Mouse (Mus musculus): ENCODE measurements around the gene Gfra1.

The Gfra1 gene

DNA sequence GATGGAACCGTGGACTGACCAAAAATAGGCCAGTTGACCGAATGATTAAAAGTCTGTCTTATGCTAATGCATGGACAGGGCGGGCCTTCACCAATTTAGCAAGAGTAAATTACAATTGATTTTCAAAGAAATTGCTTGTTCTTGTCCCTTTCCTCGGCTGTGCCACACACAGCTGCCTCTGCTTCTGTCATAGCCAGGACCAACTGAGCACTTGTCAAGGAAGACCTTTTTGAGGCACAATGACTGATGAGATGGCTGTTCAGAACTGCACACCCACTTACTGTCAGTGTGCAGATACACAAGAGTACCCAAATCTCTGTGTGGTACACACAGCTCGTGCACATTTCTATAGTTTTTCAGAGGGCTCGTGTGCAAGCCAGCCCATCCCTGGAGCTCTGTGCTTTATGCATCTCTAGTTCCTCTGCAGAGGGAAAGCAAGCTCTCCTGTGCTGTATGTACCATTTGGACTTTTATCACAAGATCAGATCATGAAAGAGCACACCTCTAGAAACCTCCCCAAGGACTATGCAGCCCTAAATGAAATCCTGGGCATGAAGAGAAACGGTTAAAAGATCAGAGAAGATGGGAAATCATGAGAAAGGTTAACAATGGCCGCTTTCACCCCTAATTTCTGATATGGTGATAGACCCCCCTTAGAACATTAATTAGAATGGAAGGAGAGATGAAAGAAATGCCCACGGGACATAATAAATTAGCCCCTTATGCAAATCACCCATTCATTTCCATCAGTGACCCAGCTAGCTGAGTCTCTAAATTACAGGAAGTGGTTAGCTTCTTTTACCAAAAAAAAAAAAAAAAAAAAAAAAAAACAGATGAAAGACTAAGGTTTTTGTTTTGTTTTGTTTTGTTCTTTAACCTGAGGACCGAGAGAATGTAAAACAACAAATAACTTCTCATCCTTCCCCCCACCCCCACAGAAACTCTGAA lies 12.7 kb downstream of the Gfra1 start:
- DNase-seq (ENCODE audit: low read depth, low spot score) = no peak

GRCm38 (mm10) chr19:58441785-58442184 lies 13.9 kb downstream of the Gfra1 start:
- no peak for DNase-seq (ENCODE audit: low read depth, low spot score)

- DNase-seq (ENCODE audit: low read depth, low spot score) = no peak
These were observed 14.5 kb downstream of the Gfra1 start for GRCm38 (mm10) chr19:58441246-58441645.

DNA sequence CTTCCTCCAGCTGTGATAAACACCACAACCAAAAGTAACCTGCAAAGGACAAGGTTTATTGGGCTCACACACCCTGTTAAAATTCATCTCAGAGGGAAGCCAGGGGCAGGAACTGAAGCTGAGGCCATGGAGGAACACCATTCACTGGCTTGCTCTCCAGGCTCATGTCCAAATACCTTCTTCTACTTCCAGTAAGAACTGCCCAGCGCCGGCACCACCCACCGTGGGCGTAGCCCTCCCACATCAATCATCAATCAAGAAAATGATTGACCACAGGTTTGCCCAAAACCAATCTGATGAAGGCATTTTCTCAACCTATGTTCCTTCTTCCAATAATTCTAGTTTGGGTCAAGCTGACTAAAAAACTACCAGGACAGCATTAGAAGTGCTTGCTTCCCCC lies 16.9 kb downstream of the Gfra1 start:
- no peak for DNase-seq (ENCODE audit: low read depth, low spot score)

DNA sequence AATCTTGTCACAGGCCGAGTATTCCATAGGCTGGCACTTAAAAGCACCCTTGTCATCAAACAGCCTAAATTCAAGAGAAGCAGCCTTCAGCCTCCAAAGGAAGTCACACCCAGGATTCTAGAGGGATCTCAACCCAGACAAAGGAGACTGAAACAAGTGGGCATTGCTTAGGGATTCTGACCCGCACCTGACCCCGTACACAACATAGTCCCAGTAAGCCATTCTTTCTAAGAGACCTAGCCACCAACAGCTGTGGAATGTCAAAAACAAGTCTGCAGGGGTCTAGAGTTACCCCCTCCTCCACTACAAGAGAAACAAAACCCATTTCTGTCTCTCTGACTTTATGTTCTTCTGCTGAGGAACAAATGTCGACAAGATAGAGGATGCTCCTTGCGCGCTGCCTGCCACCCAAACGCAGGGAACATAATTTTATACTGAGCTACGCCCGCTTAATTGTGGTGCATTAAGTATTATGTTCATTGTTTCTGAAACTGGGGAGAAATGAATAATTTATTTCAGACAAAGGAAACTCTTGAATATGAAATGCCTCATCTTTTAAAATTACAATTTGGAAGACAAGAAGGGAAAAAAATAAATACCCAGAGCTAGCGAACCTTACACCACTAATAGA lies 18.2 kb downstream of the Gfra1 start:
- DNase-seq (ENCODE audit: low read depth, low spot score) = no peak

DNA sequence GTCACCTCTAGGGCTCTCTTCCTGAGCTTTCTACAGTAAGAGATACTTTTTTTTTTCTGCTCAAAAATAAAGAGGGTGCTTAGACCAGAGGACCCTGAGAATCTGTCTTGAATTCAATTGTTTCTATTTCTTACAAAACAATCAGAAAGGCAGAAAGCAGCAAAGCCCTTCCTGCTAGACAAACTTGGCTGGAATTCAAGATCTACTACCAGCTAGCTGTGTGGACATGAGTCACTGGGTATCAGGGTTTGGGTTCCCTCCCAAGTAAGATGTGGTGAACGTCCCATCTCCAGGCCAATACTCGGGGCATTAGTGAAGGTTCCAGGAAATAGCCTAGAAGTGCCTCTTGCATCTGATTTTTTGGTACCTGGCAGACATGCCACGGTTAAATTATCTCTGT lies 18.8 kb downstream of the Gfra1 start:
- DNase-seq (ENCODE audit: low read depth, low spot score) = no peak

GRCm38 (mm10) chr19:58435877-58436276 lies 19.8 kb downstream of the Gfra1 start:
- no peak for DNase-seq (ENCODE audit: low read depth, low spot score)

DNA sequence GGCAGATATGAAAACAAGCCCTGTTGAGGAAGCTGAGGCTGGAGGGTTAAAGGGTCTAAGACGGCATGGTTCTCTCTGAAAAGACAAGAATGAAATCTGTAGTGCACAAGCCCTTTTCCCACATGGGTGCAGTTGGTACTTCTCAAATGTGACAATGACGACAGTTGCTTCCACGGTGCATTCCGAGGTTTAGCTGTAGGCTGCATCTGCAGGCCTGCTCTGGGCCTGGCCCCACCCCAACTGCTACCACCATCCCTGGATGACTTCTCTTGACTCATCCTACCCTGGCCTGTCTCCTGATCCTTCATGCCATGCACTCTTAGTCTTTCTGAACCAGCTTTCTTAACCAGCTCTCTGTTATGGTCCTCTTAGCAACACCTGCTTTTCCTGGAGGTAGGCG lies 22.9 kb downstream of the Gfra1 start:
- no peak for DNase-seq (ENCODE audit: low read depth, low spot score)

GRCm38 (mm10) chr19:58428546-58428945 lies 27.2 kb downstream of the Gfra1 start:
- no peak for DNase-seq (ENCODE audit: low read depth, low spot score)

- DNase-seq (ENCODE audit: low read depth, low spot score) = no peak
These were observed 28.4 kb downstream of the Gfra1 start for GRCm38 (mm10) chr19:58427348-58427747.

GRCm38 (mm10) chr19:58424928-58425327 lies 30.8 kb downstream of the Gfra1 start:
- no peak for DNase-seq (ENCODE audit: low read depth, low spot score)

- DNase-seq (ENCODE audit: low read depth, low spot score) = no peak
These were observed 31.5 kb downstream of the Gfra1 start for GRCm38 (mm10) chr19:58424179-58424578.

DNA sequence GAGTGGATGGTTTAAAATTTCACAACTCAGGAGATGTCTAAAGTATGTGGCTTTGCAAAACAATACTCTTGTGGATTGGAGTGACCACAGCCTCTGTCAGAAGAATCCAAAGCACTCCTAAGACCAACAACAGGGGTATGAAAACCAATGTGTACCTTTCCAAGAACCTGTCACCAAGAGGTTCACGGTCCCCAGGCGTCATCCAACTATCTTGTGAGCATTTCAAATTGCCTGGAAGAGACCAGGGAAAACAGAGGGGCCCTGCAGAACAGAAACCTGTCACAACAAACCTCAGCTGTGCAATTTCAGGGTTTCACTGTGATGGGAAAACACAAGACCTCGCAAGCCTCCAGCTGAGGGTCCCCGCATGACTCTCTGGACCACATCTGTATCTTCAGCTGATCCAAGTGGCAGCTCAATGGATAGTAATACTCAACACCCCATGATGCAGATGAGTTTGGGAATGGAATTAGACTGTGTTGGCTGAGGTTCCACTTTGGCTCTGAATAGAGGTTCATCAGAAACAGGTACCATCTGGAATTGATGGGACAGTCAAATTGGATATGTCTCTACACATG lies 32.7 kb downstream of the Gfra1 start:
- DNase-seq (ENCODE audit: low read depth, low spot score) = no peak

- peak; percentile 66 for DNase-seq (ENCODE audit: low read depth, low spot score)
These were observed 36.0 kb downstream of the Gfra1 start for GRCm38 (mm10) chr19:58419685-58420084.

- no peak for DNase-seq (ENCODE audit: low read depth, low spot score)
These were observed 36.4 kb downstream of the Gfra1 start for GRCm38 (mm10) chr19:58419278-58419677.

DNA sequence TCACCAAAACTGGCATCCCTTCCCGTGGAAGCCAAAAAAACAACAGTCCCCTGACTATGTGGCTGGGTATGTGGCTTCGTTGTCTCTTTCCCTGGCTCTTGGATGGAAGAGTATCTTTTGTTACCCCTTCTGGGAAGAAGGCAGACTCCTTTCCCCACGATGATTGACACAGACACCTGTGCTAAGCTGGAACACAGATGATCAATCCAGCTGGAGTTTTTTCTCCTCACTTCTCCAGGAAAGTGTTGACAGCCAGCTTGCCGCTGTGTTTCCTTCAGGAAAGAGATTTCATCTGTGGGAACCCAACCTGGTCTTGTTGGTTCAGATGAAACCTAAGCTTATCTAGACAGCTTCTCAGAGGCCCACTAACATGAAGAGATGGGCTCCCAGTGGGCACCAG lies 40.5 kb downstream of the Gfra1 start:
- no peak for DNase-seq (ENCODE audit: low read depth, low spot score)

GRCm38 (mm10) chr19:58414733-58415132 lies 41.0 kb downstream of the Gfra1 start:
- DNase-seq (ENCODE audit: low read depth, low spot score) = no peak

DNA sequence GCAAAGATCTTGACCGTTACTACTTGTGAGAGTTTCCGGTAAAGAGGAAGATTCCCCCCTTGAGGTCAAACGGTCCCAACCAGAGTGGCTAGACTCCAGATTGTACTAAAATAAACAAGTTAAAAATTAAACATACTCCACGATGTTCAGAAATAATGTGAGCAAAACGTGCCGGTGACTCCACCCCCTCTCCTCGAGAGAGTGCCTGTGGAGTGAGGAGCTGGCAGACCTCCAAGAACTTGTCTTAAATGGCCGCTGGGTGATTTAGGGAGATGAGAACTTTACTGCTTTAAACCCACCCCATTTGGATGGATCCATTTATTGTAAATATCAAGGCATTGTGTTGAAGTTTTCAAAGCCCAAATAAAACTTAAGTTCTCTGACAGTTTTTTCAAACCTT lies 42.4 kb downstream of the Gfra1 start:
- peak; percentile 52 for DNase-seq (ENCODE audit: low read depth, low spot score)

DNA sequence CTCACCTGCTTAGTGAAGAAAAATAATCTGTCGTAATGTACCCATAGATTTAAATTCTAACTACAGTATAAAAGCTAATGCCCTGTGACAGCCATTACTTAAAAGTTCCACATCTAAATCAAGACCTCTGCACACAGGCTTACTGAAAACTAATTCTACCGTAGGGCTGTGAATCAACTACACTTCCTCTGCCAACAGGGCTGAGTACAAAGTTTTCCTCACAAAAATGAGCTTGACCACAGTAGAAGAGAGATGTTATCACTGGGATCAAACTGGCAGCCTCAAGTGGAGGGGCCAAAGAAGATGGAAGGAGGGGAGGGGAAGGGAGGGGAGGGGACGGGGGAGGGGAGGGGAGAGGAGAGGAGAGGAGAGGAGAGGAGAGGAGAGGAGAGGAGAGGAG lies 42.9 kb downstream of the Gfra1 start:
- DNase-seq (ENCODE audit: low read depth, low spot score) = no peak

- no peak for DNase-seq (ENCODE audit: low read depth, low spot score)
These were observed 49.0 kb downstream of the Gfra1 start for GRCm38 (mm10) chr19:58406726-58407125.

- DNase-seq (ENCODE audit: low read depth, low spot score) = no peak
These were observed 55.5 kb downstream of the Gfra1 start for GRCm38 (mm10) chr19:58400224-58400623.

- DNase-seq (ENCODE audit: low read depth, low spot score) = no peak
These were observed 56.5 kb downstream of the Gfra1 start for GRCm38 (mm10) chr19:58399166-58399565.

GRCm38 (mm10) chr19:58396604-58396984 lies 59.1 kb downstream of the Gfra1 start:
- no peak for DNase-seq (ENCODE audit: low read depth, low spot score)
